Mouse (Mus musculus): ENCODE data around the gene Pdhx. TPM values are rescaled to one million over a fixed set of nuclear protein-coding genes. Genes with fewer than 3 reads are reported as not detected.

Pdhx gene
- total and polyA plus RNA-seq, 2 experiments from 2014 or later, result 49.8 to 65.1 TPM

- ATAC-seq, result no peak
- Histone ChIP-seq H3K36me3 (ENCODE audit: insufficient read depth) (no peaks in the 10 kb centered on the region), H3K4me1 (ENCODE audit: insufficient read depth) (no peaks in the 10 kb centered on the region), H3K27ac (ENCODE audit: low read depth, low read length) (no peak overlapping the region), H3K27me3 (ENCODE audit: insufficient read depth, low read length) (no peaks in the 10 kb centered on the region), H3K4me3 (ENCODE audit: low read depth, low read length) (no peak overlapping the region), H3K4me2 (ENCODE audit: low read depth) (no peak overlapping the region), H3K9ac (no peak overlapping the region), H3K9me3 (ENCODE audit: low read length) (no peaks in the 10 kb centered on the region)
- no peak for TF ChIP-seq CTCF (IDR thresholded peaks at IDR 0.05; ENCODE audit: low read depth)
- WGBS, result 57% methylated on average over 5 of the region's 5 CpGs
- DNase-seq, result no peak
These were observed 29.3 kb upstream of the Pdhx start for GRCm38 (mm10) chr2:103102595-103102994.

DNA sequence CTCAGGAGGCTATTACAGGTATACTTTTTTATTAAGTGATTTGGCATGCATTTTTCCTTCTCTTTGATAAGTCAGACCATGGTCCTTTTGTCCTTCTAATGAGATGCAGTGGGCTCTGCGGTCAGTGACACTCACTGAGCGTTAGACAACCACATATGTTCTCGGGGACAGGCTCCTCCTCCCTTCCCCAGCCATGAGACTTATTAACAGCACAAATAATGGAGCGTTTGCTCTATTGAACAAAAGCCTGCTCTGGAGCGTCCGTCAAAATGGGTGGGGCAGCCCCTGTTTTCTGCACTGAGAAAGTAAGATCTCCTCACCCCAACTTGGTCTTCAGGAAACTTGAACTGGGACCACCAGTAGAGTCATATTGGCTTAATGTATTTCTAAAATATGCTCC lies 16.2 kb upstream of the Pdhx start:
- Histone ChIP-seq H3K27me3 (ENCODE audit: insufficient read depth, low read length) (no peaks in the 10 kb centered on the region), H3K4me1 (ENCODE audit: insufficient read depth) (no peaks in the 10 kb centered on the region), H3K4me3 (ENCODE audit: low read depth, low read length) (no peak overlapping the region), H3K4me2 (ENCODE audit: low read depth) (no peak overlapping the region), H3K9me3 (ENCODE audit: low read length) (no peaks in the 10 kb centered on the region), H3K36me3 (ENCODE audit: insufficient read depth) (peaks cover 30% of the 10 kb centered on the region), H3K27ac (ENCODE audit: low read depth, low read length) (no peak overlapping the region), H3K9ac (no peak overlapping the region)
- TF ChIP-seq CTCF (IDR thresholded peaks at IDR 0.05; ENCODE audit: low read depth), result no peak
- no peak for ATAC-seq
- no peak for DNase-seq
- 29% methylated on average over 6 of the region's 6 CpGs for WGBS

DNA sequence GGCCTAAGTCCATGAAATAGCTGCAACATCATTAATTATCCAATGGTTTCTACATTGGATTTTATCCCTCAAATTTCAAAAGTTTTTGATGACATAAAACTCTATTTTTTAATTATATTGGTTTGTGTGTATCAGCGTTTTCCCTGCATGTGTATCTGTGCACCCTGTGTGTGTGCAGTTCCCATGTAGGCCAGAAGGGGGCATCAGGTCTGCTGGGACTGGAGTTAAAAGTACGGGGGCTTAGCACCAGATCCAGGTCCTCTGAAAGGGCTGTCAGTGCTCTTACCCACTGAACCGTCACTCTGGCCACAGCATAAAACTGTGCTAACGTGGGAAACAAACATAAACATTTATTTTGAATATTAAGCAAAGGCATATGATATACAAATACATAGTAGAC lies 14.8 kb upstream of the Pdhx start:
- peak; percentile 50 for TF ChIP-seq CTCF (IDR thresholded peaks at IDR 0.05; ENCODE audit: low read depth)
- Histone ChIP-seq H3K27me3 (ENCODE audit: insufficient read depth, low read length) (no peaks in the 10 kb centered on the region), H3K4me2 (ENCODE audit: low read depth) (no peak overlapping the region), H3K27ac (ENCODE audit: low read depth, low read length) (no peak overlapping the region), H3K9me3 (ENCODE audit: low read length) (no peaks in the 10 kb centered on the region), H3K36me3 (ENCODE audit: insufficient read depth) (peaks cover 16% of the 10 kb centered on the region), H3K9ac (no peak overlapping the region), H3K4me1 (ENCODE audit: insufficient read depth) (no peaks in the 10 kb centered on the region), H3K4me3 (ENCODE audit: low read depth, low read length) (no peak overlapping the region)
- ATAC-seq (no peak), DNase-seq (no peak)
- WGBS, result 97% methylated on average over 4 of the region's 4 CpGs

DNA sequence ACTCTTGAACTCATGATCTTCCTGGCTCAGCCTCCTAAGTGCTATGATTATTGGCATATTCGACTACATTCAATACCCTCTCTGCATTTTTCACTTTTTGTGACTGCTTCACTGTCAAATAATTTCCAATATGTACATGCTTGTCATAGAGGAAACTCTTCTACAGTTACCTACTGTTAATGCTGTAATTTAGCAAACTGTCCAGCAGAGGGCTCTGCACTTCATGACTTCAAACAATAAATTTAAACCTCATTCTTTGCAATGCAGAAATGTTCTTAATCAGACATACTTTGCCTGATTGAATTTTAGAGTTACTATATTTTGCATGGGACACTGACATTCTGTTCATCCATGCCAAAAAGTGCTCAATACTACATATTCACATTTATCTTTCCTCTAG lies 13.1 kb upstream of the Pdhx start:
- Histone ChIP-seq H3K4me2 (ENCODE audit: low read depth) (no peak overlapping the region), H3K9me3 (ENCODE audit: low read length) (no peaks in the 10 kb centered on the region), H3K36me3 (ENCODE audit: insufficient read depth) (peaks cover 16% of the 10 kb centered on the region), H3K4me3 (ENCODE audit: low read depth, low read length) (no peak overlapping the region), H3K27me3 (ENCODE audit: insufficient read depth, low read length) (no peaks in the 10 kb centered on the region), H3K4me1 (ENCODE audit: insufficient read depth) (no peaks in the 10 kb centered on the region), H3K27ac (ENCODE audit: low read depth, low read length) (no peak overlapping the region), H3K9ac (no peak overlapping the region)
- ATAC-seq (0 out of 2 replicates have a peak, but pooled peaks have one; percentile 27), DNase-seq (peak; percentile 83)
- WGBS, result 4% methylated on average over 1 of the region's 1 CpGs
- TF ChIP-seq CTCF (IDR thresholded peaks at IDR 0.05; ENCODE audit: low read depth), result peak; percentile 84

GRCm38 (mm10) chr2:103085633-103086032 lies 12.3 kb upstream of the Pdhx start:
- Histone ChIP-seq H3K4me2 (ENCODE audit: low read depth) (no peak overlapping the region), H3K36me3 (ENCODE audit: insufficient read depth) (peaks cover 16% of the 10 kb centered on the region), H3K4me3 (ENCODE audit: low read depth, low read length) (no peak overlapping the region), H3K9ac (no peak overlapping the region), H3K4me1 (ENCODE audit: insufficient read depth) (no peaks in the 10 kb centered on the region), H3K27me3 (ENCODE audit: insufficient read depth, low read length) (no peaks in the 10 kb centered on the region), H3K9me3 (ENCODE audit: low read length) (no peaks in the 10 kb centered on the region), H3K27ac (ENCODE audit: low read depth, low read length) (no peak overlapping the region)
- DNase-seq (no peak), ATAC-seq (no peak)
- WGBS, result 71% methylated on average over 10 of the region's 10 CpGs
- no peak for TF ChIP-seq CTCF (IDR thresholded peaks at IDR 0.05; ENCODE audit: low read depth)

- Histone ChIP-seq H3K27ac (ENCODE audit: low read depth, low read length) (no peak overlapping the region), H3K9me3 (ENCODE audit: low read length) (no peaks in the 10 kb centered on the region), H3K4me1 (ENCODE audit: insufficient read depth) (no peaks in the 10 kb centered on the region), H3K4me3 (ENCODE audit: low read depth, low read length) (no peak overlapping the region), H3K27me3 (ENCODE audit: insufficient read depth, low read length) (no peaks in the 10 kb centered on the region), H3K36me3 (ENCODE audit: insufficient read depth) (peaks cover 9% of the 10 kb centered on the region; the same call in 1 of the 2 replicates), H3K4me2 (ENCODE audit: low read depth) (no peak overlapping the region), H3K9ac (no peak overlapping the region)
- DNase-seq (peak; percentile 60), ATAC-seq (peak; percentile 16; the same call in 1 of the 2 replicates)
- WGBS, result 55% methylated on average over 5 of the region's 5 CpGs
- TF ChIP-seq CTCF (IDR thresholded peaks at IDR 0.05; ENCODE audit: low read depth), result peak; percentile 71
These were observed 11.1 kb upstream of the Pdhx start for GRCm38 (mm10) chr2:103084451-103084850.

GRCm38 (mm10) chr2:103082853-103083252 lies 9.5 kb upstream of the Pdhx start:
- H3K9me3 ChIP-seq (ENCODE audit: low read length), result no peaks in the 10 kb centered on the region
- DNase-seq (no peak), ATAC-seq (no peak)
- no peak for TF ChIP-seq CTCF (IDR thresholded peaks at IDR 0.05; ENCODE audit: low read depth)
- H3K36me3 ChIP-seq (ENCODE audit: insufficient read depth), result no peaks in the 10 kb centered on the region
- no peak overlapping the region for H3K4me3 ChIP-seq (ENCODE audit: low read depth, low read length)
- H3K27me3 ChIP-seq (ENCODE audit: insufficient read depth, low read length), result no peaks in the 10 kb centered on the region
- no peak overlapping the region for H3K4me2 ChIP-seq (ENCODE audit: low read depth)
- no peak overlapping the region for H3K27ac ChIP-seq (ENCODE audit: low read depth, low read length)
- no peaks in the 10 kb centered on the region for H3K4me1 ChIP-seq (ENCODE audit: insufficient read depth)
- no peak overlapping the region for H3K9ac ChIP-seq
- 73% methylated on average over 7 of the region's 7 CpGs for WGBS

DNA sequence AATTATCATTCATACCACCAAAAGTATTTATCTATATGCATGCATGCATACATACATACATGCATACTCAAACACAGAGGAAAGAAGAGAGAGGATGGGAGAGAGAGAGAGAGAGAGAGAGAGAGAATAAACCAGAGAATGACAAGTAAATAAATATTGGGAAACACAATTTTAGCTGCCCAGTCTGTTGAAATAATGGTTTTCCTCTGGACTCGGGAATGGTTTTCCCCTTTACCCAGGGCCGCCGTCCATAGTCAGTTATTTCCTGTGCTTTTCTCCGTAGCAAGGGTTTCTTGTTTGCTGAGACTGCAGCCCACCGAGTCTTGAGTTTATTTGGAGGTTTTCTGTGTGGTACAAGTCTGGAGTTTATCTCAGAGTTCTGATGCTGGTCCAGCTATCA lies 8.4 kb upstream of the Pdhx start:
- ATAC-seq (no peak), DNase-seq (no peak)
- WGBS, result 87% methylated on average over 5 of the region's 5 CpGs
- TF ChIP-seq CTCF (IDR thresholded peaks at IDR 0.05; ENCODE audit: low read depth), result no peak
- H3K9me3 ChIP-seq (ENCODE audit: low read length), result no peaks in the 10 kb centered on the region
- no peak overlapping the region for H3K4me3 ChIP-seq (ENCODE audit: low read depth, low read length)
- H3K4me1 ChIP-seq (ENCODE audit: insufficient read depth), result no peaks in the 10 kb centered on the region
- H3K27me3 ChIP-seq (ENCODE audit: insufficient read depth, low read length), result no peaks in the 10 kb centered on the region
- H3K27ac ChIP-seq (ENCODE audit: low read depth, low read length), result no peak overlapping the region
- H3K9ac ChIP-seq, result no peak overlapping the region
- no peak overlapping the region for H3K4me2 ChIP-seq (ENCODE audit: low read depth)
- no peaks in the 10 kb centered on the region for H3K36me3 ChIP-seq (ENCODE audit: insufficient read depth)

Measured in forebrain, postnatal 0 days (tissue).